In the genomic region with DNA sequence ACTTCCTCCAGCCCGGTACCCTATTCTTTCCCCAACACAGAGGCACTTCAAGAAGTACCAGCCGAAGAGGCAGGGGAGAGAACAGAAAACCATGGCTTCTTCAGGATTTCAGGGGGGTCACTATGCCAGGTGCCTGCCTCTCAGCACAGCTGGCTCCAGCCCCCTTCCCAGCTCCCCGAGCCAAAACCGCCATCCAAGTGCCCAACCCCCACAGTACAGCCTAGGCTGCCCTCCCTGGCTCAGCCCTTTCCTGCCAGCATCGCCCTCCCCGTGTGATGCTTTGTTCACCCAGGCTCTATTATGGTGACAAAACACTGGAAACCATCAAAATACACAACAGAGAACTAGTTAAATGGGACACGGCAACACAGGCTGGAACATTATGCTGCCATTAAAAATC, we compare ENCODE assay signal across 3 mouse cellular contexts. TPM values are rescaled to one million over a fixed set of nuclear protein-coding genes. Genes with fewer than 3 reads are reported as not detected.
"Had no signal": no experiment of that assay in that cellular context is flagged by ENCODE, and none has a peak within 500 bp of the region (broad histone marks: within the 10 kb centered on the region; RNA-seq: fewer than 3 reads in every experiment).

No protein-coding gene starts in this region.

- DNase-seq: gastrocnemius, postnatal 25 days; liver, embryonic 13.5 days had no signal

RNA-seq across cellular contexts. Expression of gene Lingo1, which starts 22.6 kb away (rescaled TPM):
- total RNA-seq: granulocyte monocyte progenitor cell, adult 5-6 weeks had no signal
